Mouse (Mus musculus): ENCODE results near the gene Lrig2.
A peak's percentile ranks its signal among the peaks of the same experiment; 100 is the strongest.

The Lrig2 gene

GRCm38 (mm10) chr3:104367912-104368311 is 143.8 kb downstream of the Lrig2 start:
- DNase-seq (ENCODE audit: low spot score): no peak

- no peak for DNase-seq (ENCODE audit: low spot score)
Measured at GRCm38 (mm10) chr3:104361814-104362213, 149.9 kb downstream of the Lrig2 start.

- peak; percentile 18 for DNase-seq (ENCODE audit: low spot score)
Measured at GRCm38 (mm10) chr3:104360325-104360724, 151.4 kb downstream of the Lrig2 start.

GRCm38 (mm10) chr3:104359225-104360135 is 152.2 kb downstream of the Lrig2 start:
- DNase-seq (ENCODE audit: low spot score): no peak

GRCm38 (mm10) chr3:104358747-104359146 is 153.0 kb downstream of the Lrig2 start:
- no peak for DNase-seq (ENCODE audit: low spot score)

- no peak for DNase-seq (ENCODE audit: low spot score)
Measured at GRCm38 (mm10) chr3:104356106-104356505, 155.6 kb downstream of the Lrig2 start.

- DNase-seq (ENCODE audit: low spot score): no peak
Measured at GRCm38 (mm10) chr3:104353884-104354283, 157.8 kb downstream of the Lrig2 start.

GRCm38 (mm10) chr3:104352358-104353060 is 159.2 kb downstream of the Lrig2 start:
- peak; percentile 13 for DNase-seq (ENCODE audit: low spot score)

GRCm38 (mm10) chr3:104350253-104350945 is 161.3 kb downstream of the Lrig2 start:
- DNase-seq (ENCODE audit: low spot score): peak; percentile 17

GRCm38 (mm10) chr3:104349847-104350228 is 161.9 kb downstream of the Lrig2 start:
- no peak for DNase-seq (ENCODE audit: low spot score)

GRCm38 (mm10) chr3:104349203-104349846 is 162.4 kb downstream of the Lrig2 start:
- DNase-seq (ENCODE audit: low spot score): no peak

Data from ovary, adult 18-20 months (tissue).